Mouse (Mus musculus) intestine, embryonic 14.5 days (tissue): ENCODE measurements around the gene Cabcoco1. TPM values are rescaled to one million over a fixed set of nuclear protein-coding genes. Genes with fewer than 3 reads are reported as not detected.

Experiments
- ATAC-seq: fragments of 200-750 bp; cut with Nextera tagmentation; replicated peaks from 2 replicates; pipeline ENCODE4 v1.8.0; 2017; ENCODE audit warnings: low read depth, moderate number of reproducible peaks, moderate TSS enrichment, moderate library complexity; ENCODE audit not compliant: low FRiP score, low TSS enrichment
- DNase-seq: peaks from one replicate; pipeline ENCODE4 v3.0.0-alpha.2; 2018; ENCODE audit warnings: low spot score
- H3K27ac ChIP-seq: fragments of 300-500 bp; sonication (generic); 2 replicates; pipeline ENCODE4 v1.5.1; 2014; ENCODE audit warnings: low read depth, mild to moderate bottlenecking, control low read depth
- H3K27me3 ChIP-seq: fragments of 300-500 bp; sonication (generic); replicated peaks from 2 replicates; pipeline ENCODE4 v1.6.1; 2014; ENCODE audit warnings: low read length, control low read depth; ENCODE audit not compliant: control insufficient read depth, insufficient read depth
- H3K36me3 ChIP-seq: fragments of 300-500 bp; sonication (generic); 2 replicates; pipeline ENCODE4 v1.6.1; 2014; ENCODE audit warnings: low read length, control low read depth; ENCODE audit not compliant: control insufficient read depth, insufficient read depth
- H3K4me1 ChIP-seq: fragments of 300-500 bp; sonication (generic); replicated peaks from 2 replicates; pipeline ENCODE4 v1.6.1; 2014; ENCODE audit warnings: low read length, control low read depth, mixed read lengths; ENCODE audit not compliant: control insufficient read depth, insufficient read depth
- H3K4me2 ChIP-seq: fragments of 300-500 bp; sonication (generic); 2 replicates; pipeline ENCODE4 v1.6.1; 2014; ENCODE audit warnings: low read length
- H3K4me3 ChIP-seq: fragments of 300-500 bp; sonication (generic); 2 replicates; pipeline ENCODE4 v1.5.1; 2014; ENCODE audit warnings: low read depth, low read length, control low read depth, mixed read lengths
- H3K9ac ChIP-seq: fragments of 300-500 bp; sonication (generic); 2 replicates; pipeline ENCODE4 v1.6.1; 2014; ENCODE audit warnings: mild to moderate bottlenecking, low read length
- H3K9me3 ChIP-seq: fragments of 300-500 bp; sonication (generic); 2 replicates; pipeline ENCODE4 v1.6.1; 2016; ENCODE audit warnings: low read length, control low read depth; ENCODE audit not compliant: control insufficient read depth
- WGBS: fragments of 180-500 bp; shearing (Covaris S2); extraction: QIAGEN DNeasy Blood & Tissue Kit; methylation state at CpG from one replicate; pipeline ENCODE4 v1.1.7; 2014; 5-methylcytosine and 5-hydroxymethylcytosine counted together
- polyA plus RNA-seq: library from polyadenylated mRNA; unstranded; fragments of >200 nt; fragmentation: Nextera tagmentation; extraction: Ambion mirVana; gene quantifications from 2 replicates; pipeline ENCODE4 v1.2.1, GENCODE M21; 2014

The Cabcoco1 gene
- polyA plus RNA-seq, result 4.5 and 7.2 TPM in 2 replicates

- peak; percentile 69; the same call in 1 of the 2 replicates for ATAC-seq
- H3K9ac ChIP-seq, result peak within 1 kb of the TSS; percentile 39
These were observed at the start of gene Cabcoco1 for GRCm38 (mm10) chr10:68541139-68541942. Gene Cabcoco1 (minus strand): TSS chr10:68541896.

GRCm38 (mm10) chr10:68589530-68590252, 48.0 kb upstream of the Cabcoco1 start:
- Histone ChIP-seq H3K4me3 (no peak overlapping the region), H3K4me1 (no peaks in the 10 kb centered on the region), H3K9me3 (no peaks in the 10 kb centered on the region), H3K27ac (no peak overlapping the region), H3K27me3 (no peaks in the 10 kb centered on the region), H3K9ac (no peak overlapping the region), H3K4me2 (no peak overlapping the region), H3K36me3 (no peaks in the 10 kb centered on the region)
- 73% methylated on average over 11 of the region's 11 CpGs for WGBS
- DNase-seq (no peak), ATAC-seq (no peak)

More at GRCm38 (mm10) chr10:68541139-68541942, at the start of gene Cabcoco1:
- Histone ChIP-seq H3K36me3 (no peaks in the 10 kb centered on the region), H3K27me3 (no peaks in the 10 kb centered on the region), H3K4me3 (peak within 1 kb of the TSS; percentile 36), H3K9me3 (no peaks in the 10 kb centered on the region), H3K4me1 (peaks cover 12% of the 10 kb centered on the region; the same call in 1 of the 2 replicates), H3K27ac (peak within 1 kb of the TSS; percentile 62; the same call in 1 of the 2 replicates), H3K4me2 (peak within 1 kb of the TSS; percentile 65)
- peak; percentile 78 for DNase-seq
- WGBS, result 8% methylated on average over 17 of the region's 17 CpGs

- no peak overlapping the region for H3K4me3 ChIP-seq
- no peaks in the 10 kb centered on the region for H3K27me3 ChIP-seq
- no peaks in the 10 kb centered on the region for H3K4me1 ChIP-seq
- no peak overlapping the region for H3K9ac ChIP-seq
- H3K27ac ChIP-seq, result no peak overlapping the region
- 90% methylated on average over 4 of the region's 4 CpGs for WGBS
- no peaks in the 10 kb centered on the region for H3K9me3 ChIP-seq
- no peaks in the 10 kb centered on the region for H3K36me3 ChIP-seq
- DNase-seq (no peak), ATAC-seq (no peak)
- no peak overlapping the region for H3K4me2 ChIP-seq
These were observed 45.8 kb upstream of the Cabcoco1 start for GRCm38 (mm10) chr10:68587416-68588040.

GRCm38 (mm10) chr10:68577321-68577720, 35.6 kb upstream of the Cabcoco1 start:
- no peaks in the 10 kb centered on the region for H3K9me3 ChIP-seq
- ATAC-seq, result no peak

GRCm38 (mm10) chr10:68568172-68568571, 26.5 kb upstream of the Cabcoco1 start:
- H3K27ac ChIP-seq, result no peak overlapping the region
- no peak overlapping the region for H3K9ac ChIP-seq
- H3K4me3 ChIP-seq, result no peak overlapping the region
- no peaks in the 10 kb centered on the region for H3K9me3 ChIP-seq
- no peaks in the 10 kb centered on the region for H3K4me1 ChIP-seq
- DNase-seq (no peak), ATAC-seq (no peak)
- no peaks in the 10 kb centered on the region for H3K36me3 ChIP-seq
- H3K4me2 ChIP-seq, result no peak overlapping the region
- no peaks in the 10 kb centered on the region for H3K27me3 ChIP-seq

More at GRCm38 (mm10) chr10:68577321-68577720, 35.6 kb upstream of the Cabcoco1 start:
- H3K4me1 ChIP-seq, result peaks cover 6% of the 10 kb centered on the region; the same call in 1 of the 2 replicates
- no peaks in the 10 kb centered on the region for H3K36me3 ChIP-seq
- H3K27ac ChIP-seq, result no peak overlapping the region
- no peak overlapping the region for H3K9ac ChIP-seq
- H3K27me3 ChIP-seq, result no peaks in the 10 kb centered on the region
- WGBS, result 62% methylated on average over 9 of the region's 9 CpGs
- no peak for DNase-seq
- H3K4me3 ChIP-seq, result no peak overlapping the region
- H3K4me2 ChIP-seq, result peak overlapping the region; percentile 18; the same call in 1 of the 2 replicates

GRCm38 (mm10) chr10:68562344-68562743, 20.6 kb upstream of the Cabcoco1 start:
- ATAC-seq (no peak), DNase-seq (no peak)
- 90% methylated on average over 5 of the region's 5 CpGs for WGBS
- H3K4me1 ChIP-seq, result no peaks in the 10 kb centered on the region
- H3K27me3 ChIP-seq, result no peaks in the 10 kb centered on the region
- H3K4me3 ChIP-seq, result no peak overlapping the region
- H3K9me3 ChIP-seq, result no peaks in the 10 kb centered on the region
- H3K4me2 ChIP-seq, result no peak overlapping the region
- no peaks in the 10 kb centered on the region for H3K36me3 ChIP-seq
- H3K9ac ChIP-seq, result no peak overlapping the region
- H3K27ac ChIP-seq, result no peak overlapping the region

GRCm38 (mm10) chr10:68558828-68559219, 17.1 kb upstream of the Cabcoco1 start:
- Histone ChIP-seq H3K4me2 (no peak overlapping the region), H3K4me3 (no peak overlapping the region), H3K4me1 (no peaks in the 10 kb centered on the region), H3K36me3 (no peaks in the 10 kb centered on the region), H3K27ac (peak overlapping the region; percentile 71), H3K27me3 (no peaks in the 10 kb centered on the region), H3K9me3 (no peaks in the 10 kb centered on the region), H3K9ac (no peak overlapping the region)
- ATAC-seq (no peak), DNase-seq (no peak)
- WGBS, result 50% methylated on average over 4 of the region's 4 CpGs

- Histone ChIP-seq H3K9me3 (no peaks in the 10 kb centered on the region), H3K27ac (peak overlapping the region; percentile 71), H3K9ac (no peak overlapping the region), H3K27me3 (no peaks in the 10 kb centered on the region), H3K4me2 (no peak overlapping the region), H3K4me3 (no peak overlapping the region), H3K36me3 (no peaks in the 10 kb centered on the region), H3K4me1 (no peaks in the 10 kb centered on the region)
- DNase-seq, result no peak
- 0 out of 2 replicates have a peak, but pooled peaks have one; percentile 62 for ATAC-seq
- 49% methylated on average over 13 of the region's 13 CpGs for WGBS
These were observed 16.6 kb upstream of the Cabcoco1 start for GRCm38 (mm10) chr10:68558105-68558827.
